Mouse (Mus musculus) lung, postnatal 0 days (tissue): ENCODE results near the gene Zcchc9. TPM values are rescaled to one million over a fixed set of nuclear protein-coding genes. Genes with fewer than 3 reads are reported as not detected.
"Not testable (repeated sequence)": the region's sequence is repeated elsewhere in the genome, so short reads cannot be mapped to it uniquely, and the experiment has no call there.

Experiments
- ATAC-seq: fragments of 200-750 bp; cut with Nextera tagmentation; 2 replicates; pipeline ENCODE4 v1.8.0; 2017; ENCODE audit warnings: moderate library complexity
- DNase-seq: peaks from one replicate; pipeline ENCODE4 v3.0.0-alpha.2; 2016; ENCODE audit warnings: low spot score
- H3K27ac ChIP-seq: fragments of 300-500 bp; sonication (generic); 2 replicates; pipeline ENCODE4 v1.5.1; 2014; ENCODE audit warnings: antibody characterized with exemption, mild to moderate bottlenecking, low read length, mixed read lengths
- H3K27me3 ChIP-seq: fragments of 300-500 bp; sonication (generic); replicated peaks from 2 replicates; pipeline ENCODE4 v1.6.1; 2014; ENCODE audit warnings: low read length, mixed read lengths; ENCODE audit not compliant: insufficient read depth
- H3K36me3 ChIP-seq: fragments of 300-500 bp; sonication (generic); 2 replicates; pipeline ENCODE4 v1.6.1; 2014; ENCODE audit warnings: low read length, mixed read lengths; ENCODE audit not compliant: insufficient read depth
- H3K4me1 ChIP-seq: fragments of 300-500 bp; sonication (generic); 2 replicates; pipeline ENCODE4 v1.6.1; 2014; ENCODE audit warnings: antibody characterized with exemption, low read depth, low read length, mixed read lengths; ENCODE audit not compliant: insufficient read depth
- H3K4me2 ChIP-seq: fragments of 300-500 bp; sonication (generic); replicated peaks from 2 replicates; pipeline ENCODE4 v1.6.1; 2014; ENCODE audit warnings: low read depth, mild to moderate bottlenecking, low read length, moderate library complexity, mixed read lengths
- H3K4me3 ChIP-seq: fragments of 300-500 bp; sonication (generic); 2 replicates; pipeline ENCODE4 v1.5.1; 2014; ENCODE audit warnings: low read depth, low read length
- H3K9ac ChIP-seq: fragments of 300-500 bp; sonication (generic); replicated peaks from 2 replicates; pipeline ENCODE4 v1.6.1; 2014; ENCODE audit warnings: low read depth, mild to moderate bottlenecking
- H3K9me3 ChIP-seq: fragments of 300-500 bp; sonication (generic); 2 replicates; pipeline ENCODE4 v1.6.1; 2016; ENCODE audit warnings: low read length, mixed read lengths
- CTCF ChIP-seq: IDR thresholded peaks from 2 replicates; pipeline ENCODE4 v1.5.1; 2016; ENCODE audit warnings: antibody characterized with exemption, mild to moderate bottlenecking
- EP300 ChIP-seq: IDR thresholded peaks from 2 replicates; pipeline ENCODE4 v1.6.1; 2016; ENCODE audit warnings: antibody characterized with exemption, mild to moderate bottlenecking, control low read depth
- WGBS: fragments of 180-500 bp; shearing (Covaris S2); extraction: QIAGEN DNeasy Blood & Tissue Kit; methylation state at CpG from one replicate; pipeline ENCODE4 v1.1.7; 2014; 5-methylcytosine and 5-hydroxymethylcytosine counted together
- polyA plus RNA-seq: library from polyadenylated mRNA; unstranded; fragments of >200 nt; fragmentation: Nextera tagmentation; extraction: Ambion mirVana; gene quantifications from 2 replicates; pipeline ENCODE4 v1.2.1, GENCODE M21; 2015

The Zcchc9 gene
- polyA plus RNA-seq, 1 experiment from 2014 or later: 22.3 TPM

DNA sequence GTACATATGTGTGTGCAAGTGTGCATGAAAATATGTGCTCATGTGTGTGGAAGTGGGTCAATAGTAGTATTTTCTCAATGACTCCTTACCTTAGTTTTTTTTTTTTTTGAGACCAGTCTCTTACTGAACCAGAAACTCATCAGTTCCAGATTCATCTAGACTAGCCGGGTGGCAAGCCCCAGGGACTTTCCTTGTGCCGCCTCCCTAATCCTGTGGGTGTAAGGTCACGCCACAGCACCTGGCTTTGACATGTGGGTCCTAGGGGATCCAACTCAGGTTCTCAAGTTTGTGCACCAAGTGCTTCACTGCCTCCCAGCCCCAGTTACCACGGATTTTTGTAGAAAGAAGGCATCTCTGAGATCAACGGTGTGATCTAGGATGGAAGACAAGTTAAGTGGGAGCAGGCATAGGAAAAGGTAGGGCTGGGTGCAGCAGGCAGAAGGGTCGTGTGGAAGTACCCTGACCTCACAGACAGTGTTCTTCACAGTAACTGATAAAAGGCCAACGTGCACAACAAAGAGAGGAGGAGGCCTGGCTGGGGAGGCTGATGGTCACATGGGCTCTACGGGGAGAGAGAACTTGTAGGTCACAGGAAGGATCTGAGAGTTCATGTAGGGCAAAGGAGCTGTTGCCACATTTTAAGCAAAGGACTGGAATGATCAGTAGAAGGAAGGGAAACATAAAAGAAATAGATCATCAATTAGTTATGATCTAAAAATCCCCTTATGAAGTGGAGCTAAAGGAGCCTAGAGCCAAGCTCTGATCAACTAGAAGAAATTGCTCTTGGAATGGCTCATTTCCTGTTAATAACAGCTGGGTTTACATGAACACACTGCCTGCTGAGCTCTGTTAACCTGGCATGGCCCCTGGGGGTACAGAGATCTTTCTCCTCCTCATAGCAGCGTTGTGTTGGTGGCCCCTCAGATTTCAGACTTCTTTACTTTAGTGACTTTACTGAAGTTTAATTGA lies 38.5 kb downstream of the Zcchc9 start:
- no peaks in the 10 kb centered on the region for H3K36me3 ChIP-seq
- H3K4me1 ChIP-seq: no peaks in the 10 kb centered on the region
- ATAC-seq (no peak), DNase-seq (no peak)
- WGBS: 64% methylated on average over 9 of the region's 9 CpGs
- no peaks in the 10 kb centered on the region for H3K27me3 ChIP-seq
- H3K27ac ChIP-seq: no peak overlapping the region
- H3K9ac ChIP-seq: no peak overlapping the region
- H3K4me2 ChIP-seq: no peak overlapping the region
- H3K4me3 ChIP-seq: no peak overlapping the region
- TF ChIP-seq CTCF (no peak), EP300 (no peak)
- no peaks in the 10 kb centered on the region for H3K9me3 ChIP-seq

DNA sequence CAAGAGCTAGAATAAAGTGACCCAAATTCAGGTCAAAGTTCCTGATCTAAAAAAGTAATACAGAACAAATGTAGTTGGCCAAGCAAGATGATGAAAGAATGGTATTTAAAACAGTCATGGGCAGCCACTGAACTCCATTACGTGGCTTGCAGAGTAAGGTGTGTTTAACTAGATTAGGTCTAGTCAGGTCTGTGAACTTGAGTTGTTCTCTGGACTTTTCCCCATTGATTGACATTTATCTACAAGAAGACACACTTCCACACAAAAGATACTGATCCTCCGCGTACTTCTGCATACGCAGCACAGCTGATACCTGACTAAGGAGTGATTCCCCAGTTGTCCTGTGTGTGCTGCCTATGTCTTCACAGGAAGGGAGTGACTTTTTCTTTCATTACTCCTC lies 41.9 kb downstream of the Zcchc9 start:
- no peaks in the 10 kb centered on the region for H3K36me3 ChIP-seq
- H3K4me2 ChIP-seq: no peak overlapping the region
- H3K27ac ChIP-seq: no peak overlapping the region
- ATAC-seq (no peak), DNase-seq (no peak)
- no peaks in the 10 kb centered on the region for H3K9me3 ChIP-seq
- no peaks in the 10 kb centered on the region for H3K4me1 ChIP-seq
- 87% methylated on average over 4 of the region's 4 CpGs for WGBS
- H3K4me3 ChIP-seq: no peak overlapping the region
- H3K9ac ChIP-seq: no peak overlapping the region
- no peak for TF ChIP-seq CTCF
- no peak for TF ChIP-seq EP300
- H3K27me3 ChIP-seq: no peaks in the 10 kb centered on the region

DNA sequence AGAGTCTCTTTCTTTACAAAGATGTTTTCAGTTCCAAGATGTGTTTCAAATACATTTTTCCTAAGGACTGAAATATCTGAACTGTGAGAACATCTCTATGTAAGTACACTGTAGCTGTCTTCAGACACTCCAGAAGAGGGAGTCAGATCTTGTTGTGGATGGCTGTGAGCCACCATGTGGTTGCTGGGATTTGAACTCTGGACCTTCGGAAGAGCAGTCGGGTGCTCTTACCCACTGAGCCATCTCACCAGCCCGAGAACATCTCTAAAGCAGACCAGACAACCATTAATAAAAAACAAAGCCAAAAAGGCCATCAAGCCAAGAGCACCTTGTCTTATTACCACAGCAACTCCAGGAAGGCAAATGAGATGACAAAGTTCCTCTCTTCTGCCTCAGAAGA lies 43.9 kb downstream of the Zcchc9 start:
- H3K27ac ChIP-seq, H3K27me3 ChIP-seq, ATAC-seq, H3K9ac ChIP-seq, H3K36me3 ChIP-seq, H3K4me2 ChIP-seq, H3K4me1 ChIP-seq, H3K9me3 ChIP-seq, DNase-seq, H3K4me3 ChIP-seq: not testable (repeated sequence)
- 86% methylated on average over 3 of the region's 3 CpGs for WGBS

DNA sequence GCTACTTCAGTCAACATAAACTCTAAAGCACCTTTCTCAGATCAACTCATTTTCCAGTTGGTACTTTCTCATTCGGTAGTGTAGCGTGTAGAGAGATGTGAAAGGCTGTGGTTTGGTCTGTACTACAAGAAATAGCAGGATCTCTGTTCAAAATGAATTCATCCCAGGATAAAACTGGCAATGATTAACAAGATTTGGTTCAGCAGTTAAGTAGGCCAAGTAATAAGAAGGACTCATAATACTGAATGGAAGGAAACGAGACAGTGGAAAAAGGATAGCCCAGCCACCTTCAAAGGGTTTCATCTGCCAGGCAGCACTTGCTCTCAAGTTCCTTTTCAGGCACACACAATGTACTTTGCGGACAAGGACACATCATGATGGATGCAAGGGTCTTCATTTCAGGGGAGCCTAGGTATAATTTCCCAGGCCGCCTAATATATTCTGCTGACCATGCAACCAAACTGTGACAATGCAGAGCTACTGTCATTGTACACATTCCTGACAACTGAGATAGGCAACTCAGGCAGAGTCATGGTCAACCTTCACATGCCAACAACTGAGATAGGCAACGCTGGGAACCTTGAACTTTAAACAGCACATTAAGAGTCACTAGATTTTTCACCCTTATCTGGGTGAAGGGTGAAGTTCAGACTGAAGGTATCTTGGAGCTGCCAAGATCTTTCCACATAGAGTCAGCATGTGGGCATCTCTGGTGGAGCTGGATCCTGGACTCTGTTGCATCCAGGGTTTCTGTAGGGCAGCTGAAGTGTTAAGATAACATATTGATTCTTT lies 45.7 kb downstream of the Zcchc9 start:
- Histone ChIP-seq H3K9me3 (no peaks in the 10 kb centered on the region), H3K4me3 (no peak overlapping the region), H3K4me2 (no peak overlapping the region), H3K4me1 (no peaks in the 10 kb centered on the region), H3K9ac (no peak overlapping the region), H3K27ac (no peak overlapping the region), H3K27me3 (no peaks in the 10 kb centered on the region), H3K36me3 (no peaks in the 10 kb centered on the region)
- DNase-seq (no peak), ATAC-seq (no peak)
- 80% methylated on average over 6 of the region's 6 CpGs for WGBS
- TF ChIP-seq EP300 (no peak), CTCF (no peak)

DNA sequence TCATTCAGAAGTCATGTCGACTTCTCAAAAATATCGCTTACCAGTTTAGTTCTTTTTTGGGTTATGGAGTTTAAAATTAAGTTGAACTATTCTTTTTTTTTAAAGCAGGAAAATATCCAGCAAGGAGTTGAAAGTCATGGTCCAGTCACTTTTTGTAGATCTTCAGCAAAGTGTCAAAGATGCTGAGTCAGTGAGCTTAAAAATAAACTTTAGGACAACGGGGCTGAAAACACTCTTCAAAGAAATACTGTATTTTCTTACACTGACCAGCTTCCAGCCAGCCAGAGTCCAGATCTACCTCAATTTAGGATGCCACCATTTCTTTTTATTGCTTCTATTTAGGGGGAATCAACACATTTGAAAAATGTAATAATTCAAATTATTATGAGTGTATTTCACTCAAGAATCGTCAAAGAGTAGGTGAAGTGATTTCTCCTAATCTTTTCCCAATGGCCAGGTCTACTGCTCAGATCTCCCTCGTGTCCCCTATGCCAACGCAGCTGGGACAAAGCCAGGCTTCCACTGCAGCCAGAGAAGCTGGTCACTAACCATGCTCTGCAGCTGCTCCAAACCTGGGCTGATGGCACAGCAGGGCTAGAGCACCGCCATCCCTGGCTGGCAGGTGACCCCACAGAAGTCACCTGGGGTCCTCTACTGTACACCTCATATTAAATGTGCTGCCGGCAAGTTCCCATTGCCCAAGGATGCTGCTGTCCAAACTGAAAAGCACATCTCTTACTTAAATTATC lies 47.0 kb downstream of the Zcchc9 start:
- Histone ChIP-seq H3K36me3 (no peaks in the 10 kb centered on the region), H3K4me1 (no peaks in the 10 kb centered on the region), H3K9me3 (no peaks in the 10 kb centered on the region), H3K9ac (no peak overlapping the region), H3K4me2 (no peak overlapping the region), H3K4me3 (no peak overlapping the region), H3K27ac (no peak overlapping the region), H3K27me3 (no peaks in the 10 kb centered on the region)
- no peak for ATAC-seq
- 89% methylated on average over 8 of the region's 8 CpGs for WGBS
- DNase-seq: no peak
- no peak for TF ChIP-seq CTCF
- no peak for TF ChIP-seq EP300

DNA sequence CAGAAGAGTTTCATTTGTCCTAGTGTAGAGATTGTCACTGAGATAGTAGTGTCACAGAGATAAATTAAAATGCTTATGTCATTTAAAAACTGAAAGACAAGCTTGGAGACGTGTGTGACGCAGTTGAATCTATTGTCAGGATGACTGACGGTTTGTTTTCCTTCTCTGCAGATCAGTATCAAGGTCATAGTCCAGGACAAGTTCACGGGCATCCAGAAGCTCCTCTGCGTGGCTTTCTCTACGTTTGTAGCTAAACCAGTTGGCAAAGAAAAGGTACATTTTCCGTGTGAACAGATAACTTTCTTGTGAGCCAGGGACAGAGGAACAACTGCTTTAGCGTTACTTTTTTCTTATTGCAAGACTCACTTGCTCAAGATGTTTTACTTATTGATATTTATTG lies 47.7 kb downstream of the Zcchc9 start:
- Histone ChIP-seq H3K27me3 (no peaks in the 10 kb centered on the region), H3K9ac (no peak overlapping the region), H3K4me3 (no peak overlapping the region), H3K9me3 (no peaks in the 10 kb centered on the region), H3K27ac (no peak overlapping the region), H3K4me2 (no peak overlapping the region), H3K4me1 (no peaks in the 10 kb centered on the region), H3K36me3 (no peaks in the 10 kb centered on the region)
- 44% methylated on average over 8 of the region's 8 CpGs for WGBS
- TF ChIP-seq CTCF (no peak), EP300 (no peak)
- ATAC-seq (no peak), DNase-seq (no peak)
